Mouse (Mus musculus): ENCODE data around the gene Slc35f4. TPM values are rescaled to one million over a fixed set of nuclear protein-coding genes. Genes with fewer than 3 reads are reported as not detected.

Gene Slc35f4
- total RNA-seq, 1 experiment: 0.13 TPM

DNA sequence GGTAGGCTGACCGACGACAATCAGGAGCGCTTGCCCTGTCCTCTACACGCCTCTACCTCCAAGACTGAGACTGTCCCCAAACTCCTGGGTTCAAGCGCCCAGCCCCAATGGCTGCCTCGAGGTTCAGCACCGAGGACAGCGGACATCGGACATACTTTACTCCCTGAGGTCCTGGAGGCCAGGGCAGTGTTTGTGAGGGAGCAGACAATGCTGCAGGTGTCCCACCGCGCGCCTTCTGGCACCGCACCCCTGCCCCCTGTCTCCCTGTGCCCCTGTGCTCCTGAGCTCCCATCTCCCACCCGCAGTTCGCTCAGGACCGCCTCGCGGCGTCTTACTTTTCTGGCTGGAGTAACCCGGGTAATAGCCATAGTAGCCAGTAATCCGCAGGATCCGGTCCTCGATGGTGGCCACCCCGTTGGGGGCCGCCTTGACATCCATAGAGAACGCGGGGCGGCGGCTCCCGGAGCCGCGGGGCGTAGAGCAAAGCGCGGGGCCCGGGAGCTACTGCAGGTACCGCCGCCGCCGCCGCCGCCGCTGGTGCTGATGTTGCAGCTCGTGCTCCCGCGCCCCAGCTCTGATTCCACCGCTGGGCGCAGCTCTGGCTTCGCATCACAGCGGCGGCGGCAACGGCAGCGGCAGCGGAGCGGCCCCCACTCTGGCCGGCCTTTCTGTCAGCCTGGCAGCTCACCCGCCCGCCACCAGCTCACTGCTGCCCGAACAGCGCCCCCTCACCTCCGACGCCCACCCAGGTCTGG lies 493 bp downstream of the Slc35f4 start:
- H3K9ac ChIP-seq (ENCODE audit: insufficient read depth, low read depth, low read length, poor library complexity, severe bottlenecking): no peak overlapping the region
- no peaks in the 10 kb centered on the region for H3K4me1 ChIP-seq (ENCODE audit: control insufficient read depth in 2 of 2, insufficient read depth in 2 of 2, low read length in 2 of 2, poor library complexity in 1 of 2)
- peak overlapping the region; percentile 57 to 67 for H3K4me3 ChIP-seq (ENCODE audit: insufficient read depth in 1 of 2, low read depth in 1 of 2, low read length in 2 of 2, poor library complexity in 1 of 2, severe bottlenecking in 1 of 2)

DNA sequence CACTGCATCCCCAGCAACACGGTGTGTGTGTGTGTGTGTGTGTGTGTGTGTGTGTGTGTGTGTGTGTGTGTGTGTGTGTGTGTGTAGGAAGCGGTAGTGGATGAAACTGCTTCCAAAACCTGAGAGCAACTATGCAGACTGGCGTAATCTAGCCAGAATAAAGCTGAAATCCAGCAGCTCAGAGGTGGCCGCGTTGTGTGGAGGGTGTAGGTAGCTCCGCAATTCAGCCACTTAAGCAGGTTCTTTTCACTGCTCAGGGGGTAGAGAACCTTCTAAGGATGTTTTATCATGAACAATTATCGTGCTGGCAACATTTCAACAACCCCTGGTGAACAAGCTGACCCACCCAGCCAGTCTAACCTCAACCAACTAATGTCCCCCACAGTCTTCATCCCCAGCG lies 1.2 kb downstream of the Slc35f4 start:
- no peaks in the 10 kb centered on the region for H3K4me1 ChIP-seq (ENCODE audit: control insufficient read depth in 2 of 2, insufficient read depth in 2 of 2, low read length in 2 of 2, poor library complexity in 1 of 2)
- H3K4me3 ChIP-seq (ENCODE audit: insufficient read depth in 1 of 2, low read depth in 1 of 2, low read length in 2 of 2, poor library complexity in 1 of 2, severe bottlenecking in 1 of 2): no peak overlapping the region
- no peak overlapping the region for H3K9ac ChIP-seq (ENCODE audit: insufficient read depth, low read depth, low read length, poor library complexity, severe bottlenecking)
- no peaks in the 10 kb centered on the region for H3K36me3 ChIP-seq (ENCODE audit: control insufficient read depth, insufficient read depth, low read length, poor library complexity, severe bottlenecking)
- no peak for TF ChIP-seq CHD2 (IDR thresholded peaks at IDR 0.05; ENCODE audit: low read depth, low read length)
- no peak for TF ChIP-seq MAFK (IDR thresholded peaks at IDR 0.05; ENCODE audit: insufficient read depth, low read depth, low read length)
- no peak for TF ChIP-seq ZNF384 (IDR thresholded peaks at IDR 0.05; ENCODE audit: low read depth, low read length)
- TF ChIP-seq ZC3H11A (IDR thresholded peaks at IDR 0.05; ENCODE audit: borderline replicate concordance, low read depth, low read length): no peak
- no peak for TF ChIP-seq HCFC1 (IDR thresholded peaks at IDR 0.05; ENCODE audit: borderline replicate concordance, insufficient read depth, low read length)
- no peak overlapping the region for H3K27ac ChIP-seq (ENCODE audit: insufficient read depth, low read depth, low read length, poor library complexity, severe bottlenecking)
- in situ Hi-C loops (cut with MboI; ENCODE audit: low sequenced_read_pairs in 2 of 2, unreplicated experiment in 2 of 2): loop anchor here (10.0 to 25.0 kb wide), 2 partner anchors 280 to 287 kb away; partner anchors contain the start of gene ccdc198 (in 2 of the 2)
- no peaks in the 10 kb centered on the region for H3K9me3 ChIP-seq (ENCODE audit: control insufficient read depth, insufficient read depth, low read depth, low read length)
- no peak for DNase-seq (ENCODE audit: low read depth, low spot score)

More for the DNA sequence above, 493 bp downstream of the Slc35f4 start:
- DNase-seq (ENCODE audit: low read depth, low spot score): peak; percentile 74
- 0 out of 2 replicates have a peak, but pooled peaks have one; percentile 2 for TF ChIP-seq ZC3H11A (IDR thresholded peaks at IDR 0.05; ENCODE audit: borderline replicate concordance, low read depth, low read length)
- TF ChIP-seq MAFK (IDR thresholded peaks at IDR 0.05; ENCODE audit: insufficient read depth, low read depth, low read length): no peak
- Histone ChIP-seq H3K27ac (ENCODE audit: insufficient read depth, low read depth, low read length, poor library complexity, severe bottlenecking) (no peak overlapping the region), H3K36me3 (ENCODE audit: control insufficient read depth, insufficient read depth, low read length, poor library complexity, severe bottlenecking) (no peaks in the 10 kb centered on the region), H3K9me3 (ENCODE audit: control insufficient read depth, insufficient read depth, low read depth, low read length) (no peaks in the 10 kb centered on the region)
- in situ Hi-C loops (cut with MboI; ENCODE audit: low sequenced_read_pairs in 2 of 2, unreplicated experiment in 2 of 2): loop anchor here (10.0 to 25.0 kb wide), 2 partner anchors 281 to 288 kb away; partner anchors contain the start of gene ccdc198 (in 2 of the 2)

DNA sequence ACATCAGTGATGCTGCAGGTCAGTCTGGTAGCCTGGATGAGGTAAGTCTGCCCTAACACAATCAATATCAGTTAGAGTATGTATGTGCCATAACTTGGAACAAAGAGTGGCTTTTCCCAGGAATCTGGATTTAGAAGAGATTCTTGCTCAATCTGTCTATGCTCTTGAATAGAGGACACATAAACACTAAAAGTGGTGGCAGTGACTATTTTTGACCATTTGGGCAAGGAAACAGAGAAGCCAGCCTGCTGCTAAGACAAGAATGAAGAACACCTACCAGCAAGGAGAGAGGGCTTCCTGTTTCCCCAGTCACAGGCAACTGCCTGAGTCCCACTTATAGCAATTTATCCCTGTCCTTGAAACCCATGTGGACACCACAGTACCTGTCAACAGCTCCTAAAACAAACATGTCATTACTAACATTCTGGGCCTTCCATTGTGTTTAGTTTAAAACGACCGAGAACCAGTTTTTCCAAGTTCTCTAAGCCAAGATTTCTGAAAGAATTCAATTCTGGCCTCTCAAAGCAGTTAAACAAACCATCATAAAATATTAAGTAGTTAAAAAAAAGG lies 10.7 kb downstream of the Slc35f4 start:
- H3K27ac ChIP-seq (ENCODE audit: insufficient read depth, low read depth, low read length, poor library complexity, severe bottlenecking): no peak overlapping the region
- in situ Hi-C loops (cut with MboI; ENCODE audit: low sequenced_read_pairs in 2 of 2, unreplicated experiment in 2 of 2): no loop called here
- H3K36me3 ChIP-seq (ENCODE audit: control insufficient read depth, insufficient read depth, low read length, poor library complexity, severe bottlenecking): no peaks in the 10 kb centered on the region
- H3K9me3 ChIP-seq (ENCODE audit: control insufficient read depth, insufficient read depth, low read depth, low read length): no peaks in the 10 kb centered on the region
- no peak overlapping the region for H3K4me3 ChIP-seq (ENCODE audit: insufficient read depth in 1 of 2, low read depth in 1 of 2, low read length in 2 of 2, poor library complexity in 1 of 2, severe bottlenecking in 1 of 2)
- no peaks in the 10 kb centered on the region for H3K4me1 ChIP-seq (ENCODE audit: control insufficient read depth in 2 of 2, insufficient read depth in 2 of 2, low read length in 2 of 2, poor library complexity in 1 of 2)
- TF ChIP-seq HCFC1 (IDR thresholded peaks at IDR 0.05; ENCODE audit: borderline replicate concordance, insufficient read depth, low read length) (no peak), ZC3H11A (IDR thresholded peaks at IDR 0.05; ENCODE audit: borderline replicate concordance, low read depth, low read length) (no peak), MAFK (IDR thresholded peaks at IDR 0.05; ENCODE audit: insufficient read depth, low read depth, low read length) (no peak), ZNF384 (IDR thresholded peaks at IDR 0.05; ENCODE audit: low read depth, low read length) (no peak), CHD2 (IDR thresholded peaks at IDR 0.05; ENCODE audit: low read depth, low read length) (no peak)
- DNase-seq (ENCODE audit: low read depth, low spot score): no peak
- no peak overlapping the region for H3K9ac ChIP-seq (ENCODE audit: insufficient read depth, low read depth, low read length, poor library complexity, severe bottlenecking)

DNA sequence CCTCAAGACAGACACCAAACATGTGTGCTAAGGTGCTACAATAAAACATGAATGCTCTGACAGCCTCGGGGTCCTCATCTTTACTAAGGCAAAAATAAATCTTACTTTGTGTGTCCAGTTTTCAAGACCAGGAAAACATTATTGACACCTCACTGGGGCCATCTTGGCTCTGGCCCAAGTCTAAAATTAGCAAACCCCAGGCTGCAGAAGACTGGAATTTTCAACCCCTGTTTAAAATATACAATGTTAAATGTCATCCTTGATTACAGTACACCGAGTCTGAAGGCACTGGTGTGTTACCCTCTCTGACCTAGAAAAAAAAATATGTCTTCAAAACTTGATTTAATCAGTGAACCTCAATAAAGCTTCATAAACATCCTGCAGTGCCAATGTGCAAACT lies 11.7 kb downstream of the Slc35f4 start:
- in situ Hi-C loops (cut with MboI; ENCODE audit: low sequenced_read_pairs in 2 of 2, unreplicated experiment in 2 of 2): no loop called here

More for the DNA sequence above, 11.7 kb downstream of the Slc35f4 start:
- Histone ChIP-seq H3K36me3 (ENCODE audit: control insufficient read depth, insufficient read depth, low read length, poor library complexity, severe bottlenecking) (no peaks in the 10 kb centered on the region), H3K4me1 (ENCODE audit: control insufficient read depth in 2 of 2, insufficient read depth in 2 of 2, low read length in 2 of 2, poor library complexity in 1 of 2) (no peaks in the 10 kb centered on the region), H3K9me3 (ENCODE audit: control insufficient read depth, insufficient read depth, low read depth, low read length) (no peaks in the 10 kb centered on the region), H3K4me3 (ENCODE audit: insufficient read depth in 1 of 2, low read depth in 1 of 2, low read length in 2 of 2, poor library complexity in 1 of 2, severe bottlenecking in 1 of 2) (no peak overlapping the region), H3K27ac (ENCODE audit: insufficient read depth, low read depth, low read length, poor library complexity, severe bottlenecking) (no peak overlapping the region), H3K9ac (ENCODE audit: insufficient read depth, low read depth, low read length, poor library complexity, severe bottlenecking) (no peak overlapping the region)
- TF ChIP-seq MAFK (IDR thresholded peaks at IDR 0.05; ENCODE audit: insufficient read depth, low read depth, low read length) (no peak), CHD2 (IDR thresholded peaks at IDR 0.05; ENCODE audit: low read depth, low read length) (no peak), HCFC1 (IDR thresholded peaks at IDR 0.05; ENCODE audit: borderline replicate concordance, insufficient read depth, low read length) (no peak), ZNF384 (IDR thresholded peaks at IDR 0.05; ENCODE audit: low read depth, low read length) (no peak), ZC3H11A (IDR thresholded peaks at IDR 0.05; ENCODE audit: borderline replicate concordance, low read depth, low read length) (no peak)
- DNase-seq (ENCODE audit: low read depth, low spot score): no peak

Measured in ES-E14 (cell line).